Mouse (Mus musculus) CH12F3 (cell line): Measurements from ENCODE around the gene Rnf115.

Experiments
- in situ Hi-C: fragments of 300-500 bp; cut with MboI; formaldehyde crosslinking; loops from 2 replicates; pipeline ENCODE4 v1.14.3; 2020; ENCODE audit warnings: low sequenced_read_pairs

Gene Rnf115

GRCm38 (mm10) chr3:96772949-96773348 is 45.5 kb downstream of the Rnf115 start:
- in situ Hi-C loops: no loop called here

GRCm38 (mm10) chr3:96777120-96777519 is 49.7 kb downstream of the Rnf115 start:
- in situ Hi-C loops: no loop called here

DNA sequence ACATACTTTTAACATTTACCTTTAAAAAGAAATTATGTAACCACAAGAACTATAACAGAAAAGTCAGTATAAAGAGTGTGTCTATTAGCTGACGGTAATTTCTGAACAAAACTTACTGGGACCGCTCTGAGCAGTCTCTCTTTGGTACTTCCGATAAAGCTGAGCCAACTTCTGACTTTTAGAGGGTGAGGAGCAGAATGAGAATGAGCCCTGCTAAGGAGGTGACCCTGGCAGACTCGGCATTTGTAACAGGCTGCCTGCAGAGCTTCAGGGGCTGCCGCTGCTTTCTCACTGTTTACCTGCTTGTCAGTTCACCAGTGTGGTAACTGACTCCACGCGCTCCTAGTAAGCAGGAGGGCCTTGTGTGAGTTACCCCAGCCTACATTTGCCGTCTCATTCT is 54.8 kb downstream of the Rnf115 start:
- in situ Hi-C loops: no loop called here

DNA sequence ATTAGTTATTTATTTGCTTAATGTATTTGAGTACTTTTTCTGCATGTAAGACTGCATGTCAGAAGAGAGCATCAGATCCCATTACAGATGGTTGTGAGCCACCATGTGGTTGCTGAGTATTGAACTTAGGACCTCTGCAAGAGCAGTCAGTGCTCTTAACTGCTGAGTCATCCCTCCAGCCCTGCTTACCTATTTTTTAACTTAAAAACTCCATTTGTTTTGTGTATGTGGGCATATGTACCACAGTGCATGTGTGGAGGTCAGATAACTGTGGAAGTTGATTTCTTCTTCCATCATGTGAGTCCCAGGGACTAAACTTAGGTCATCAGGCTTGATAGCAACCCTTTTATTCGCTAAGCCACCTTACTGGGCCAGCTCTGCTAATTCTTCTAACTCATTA is 60.3 kb downstream of the Rnf115 start:
- in situ Hi-C loops: no loop called here

GRCm38 (mm10) chr3:96788506-96788905 is 61.0 kb downstream of the Rnf115 start:
- in situ Hi-C loops: no loop called here

- in situ Hi-C loops: no loop called here
Measured at GRCm38 (mm10) chr3:96800254-96800653, 72.8 kb downstream of the Rnf115 start.

- in situ Hi-C loops: no loop called here
Measured at GRCm38 (mm10) chr3:96802214-96802613, 74.8 kb downstream of the Rnf115 start.

DNA sequence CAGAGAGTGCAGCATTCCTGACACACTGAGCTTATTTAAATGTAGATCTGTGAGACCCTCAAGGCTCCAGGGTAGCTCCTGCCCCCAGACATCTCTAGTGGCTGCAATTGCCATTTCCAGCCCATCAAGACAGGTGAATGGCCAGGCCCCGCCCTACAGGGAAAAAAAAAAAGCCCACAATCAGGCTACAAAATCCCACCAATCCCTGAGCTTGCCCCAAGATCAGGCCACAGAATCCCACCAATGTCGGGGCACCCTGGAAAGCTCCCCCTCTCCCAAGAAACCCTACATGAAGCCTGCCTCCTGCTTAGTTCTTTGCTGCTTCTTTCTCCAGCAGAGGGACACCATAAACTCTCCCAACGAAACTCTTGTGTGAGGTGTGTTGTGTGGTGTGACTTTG is 80.7 kb downstream of the Rnf115 start:
- in situ Hi-C loops: no loop called here

GRCm38 (mm10) chr3:96808651-96809050 is 81.2 kb downstream of the Rnf115 start:
- in situ Hi-C loops: no loop called here

DNA sequence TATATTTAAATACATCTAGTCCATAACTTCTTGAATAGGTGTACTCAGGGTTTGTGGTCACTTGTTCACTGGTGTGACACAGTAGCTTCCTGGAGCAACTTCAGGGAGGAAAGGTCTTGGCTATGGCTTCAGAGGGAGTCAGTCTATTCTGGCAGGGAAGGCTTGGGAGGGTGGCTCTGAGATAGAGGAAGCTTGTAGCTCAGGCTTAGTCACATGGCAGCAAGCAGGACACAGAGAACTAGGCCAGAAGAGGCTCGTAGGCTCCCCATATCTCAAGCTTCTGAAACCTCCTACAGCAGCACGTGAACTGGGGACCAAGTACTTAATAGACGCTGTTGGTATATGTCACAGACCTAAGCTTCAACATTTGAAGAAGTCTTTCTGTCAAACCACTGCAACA is 83.8 kb downstream of the Rnf115 start:
- in situ Hi-C loops: no loop called here

DNA sequence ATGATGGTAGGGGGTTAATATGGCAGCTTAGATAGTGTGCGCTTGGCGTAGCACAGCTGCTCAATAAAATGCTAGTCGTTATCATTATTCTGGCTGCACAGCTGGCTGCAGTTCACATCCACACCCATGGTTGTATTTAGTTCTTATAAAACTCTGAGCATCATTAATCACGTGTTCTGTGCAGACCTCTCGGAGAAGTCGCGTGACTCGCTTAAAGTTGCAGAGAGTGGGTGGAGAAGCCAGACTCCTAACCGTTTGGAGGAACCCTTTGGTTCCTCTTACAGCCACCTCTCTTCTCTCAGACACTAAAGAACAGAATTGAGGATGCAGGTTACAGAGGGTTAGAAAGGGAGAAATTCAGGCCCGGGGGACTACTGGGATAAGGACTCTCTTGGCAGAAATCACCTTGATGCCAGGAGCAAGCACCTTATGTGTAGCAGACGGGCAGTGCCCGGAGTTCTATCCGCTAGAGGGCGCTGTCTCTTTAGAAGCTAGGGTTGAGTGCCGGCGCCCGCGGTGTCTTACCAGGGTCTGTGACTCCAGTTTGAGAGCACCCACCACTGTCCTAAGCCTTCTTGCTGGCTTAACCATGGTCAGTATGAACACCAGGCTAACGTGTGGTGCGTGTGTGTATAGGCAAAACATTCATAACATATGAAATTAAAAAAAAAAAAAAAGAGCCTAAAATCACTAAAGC is 85.1 kb downstream of the Rnf115 start:
- in situ Hi-C loops: no loop called here

DNA sequence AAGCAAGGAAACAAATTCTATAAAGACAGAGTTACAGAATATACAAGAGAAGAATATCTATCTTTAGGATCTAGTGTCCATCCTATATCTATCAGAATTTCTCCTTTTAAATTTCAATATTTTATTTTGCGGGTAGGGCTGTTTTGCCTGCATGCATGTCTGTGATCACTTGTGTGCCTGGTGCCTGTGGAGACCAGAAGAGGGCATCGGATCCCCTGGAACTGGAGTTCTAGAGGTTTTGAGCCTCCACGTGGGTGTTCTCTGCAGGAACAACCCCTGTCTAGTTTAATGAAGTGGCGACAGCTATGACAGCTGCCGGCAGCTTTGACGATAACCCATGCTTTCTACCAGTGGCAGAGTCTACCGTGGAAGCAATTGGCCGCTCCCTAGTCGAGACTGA is 85.6 kb downstream of the Rnf115 start:
- in situ Hi-C loops: no loop called here

- in situ Hi-C loops: no loop called here
Measured at GRCm38 (mm10) chr3:96813591-96814244, 86.3 kb downstream of the Rnf115 start.

- in situ Hi-C loops: no loop called here
Measured at GRCm38 (mm10) chr3:96814342-96814741, 86.9 kb downstream of the Rnf115 start.

GRCm38 (mm10) chr3:96820116-96820915 is 92.9 kb downstream of the Rnf115 start:
- in situ Hi-C loops: no loop called here

- in situ Hi-C loops: no loop called here
Measured at GRCm38 (mm10) chr3:96821581-96821980, 94.1 kb downstream of the Rnf115 start.

DNA sequence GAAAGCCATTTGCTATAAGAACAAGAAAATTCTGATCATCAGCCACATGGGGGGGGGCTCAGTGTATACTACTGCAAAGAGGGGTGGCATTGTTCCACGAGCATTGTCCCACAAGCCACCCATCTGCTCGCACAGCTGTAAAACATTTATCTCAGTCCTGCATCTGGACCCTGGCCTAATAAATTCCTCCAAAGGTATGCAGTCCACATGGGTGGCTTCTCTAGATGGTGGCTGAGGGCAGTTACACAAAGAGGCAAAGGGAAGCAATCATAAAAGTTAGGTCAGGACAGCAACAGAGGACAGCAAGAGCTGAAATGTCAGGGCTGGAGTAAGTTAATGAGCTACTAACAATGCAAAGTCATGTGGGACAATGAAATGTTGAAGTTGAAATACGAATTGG is 96.2 kb downstream of the Rnf115 start:
- in situ Hi-C loops: no loop called here

DNA sequence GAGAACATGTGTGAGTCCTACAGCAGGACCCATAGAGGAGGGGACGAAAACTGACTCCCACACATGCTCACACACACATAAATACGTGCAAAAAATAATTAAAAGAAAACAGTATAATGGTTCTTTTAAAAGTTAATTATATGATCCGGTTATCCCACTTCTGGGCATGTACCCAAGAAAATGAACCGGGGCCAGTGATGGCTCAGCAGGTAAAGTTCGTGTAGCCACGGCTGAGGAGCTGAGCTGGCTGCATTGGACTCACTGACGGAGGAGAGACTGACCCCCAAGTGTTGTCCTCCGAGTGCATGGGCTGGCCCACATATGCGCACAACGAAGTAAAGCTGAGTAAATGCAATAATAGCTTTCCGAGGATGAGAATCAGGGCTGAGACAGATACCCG is 97.2 kb downstream of the Rnf115 start:
- in situ Hi-C loops: no loop called here

DNA sequence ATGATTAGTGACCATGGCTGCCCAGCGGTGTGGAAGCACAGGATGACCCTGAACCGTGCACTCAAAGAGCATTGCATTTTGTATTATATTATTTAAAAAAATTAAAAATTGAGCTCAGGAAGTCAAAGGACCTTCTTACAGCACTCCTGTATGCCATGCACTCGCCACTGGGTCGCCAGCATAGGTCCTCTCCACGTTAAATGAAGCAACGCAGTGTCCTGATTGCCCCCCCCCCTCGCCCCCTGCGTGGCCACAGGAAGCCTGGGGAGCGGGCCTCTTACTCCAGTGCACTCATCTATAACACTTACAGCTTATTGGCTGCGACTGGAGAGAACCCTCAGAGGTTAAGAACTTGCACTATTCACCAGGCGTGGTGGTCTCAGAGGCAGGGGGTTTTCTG is 97.8 kb downstream of the Rnf115 start:
- in situ Hi-C loops: no loop called here

- in situ Hi-C loops: no loop called here
Measured at GRCm38 (mm10) chr3:96828308-96828864, 100.9 kb downstream of the Rnf115 start.

GRCm38 (mm10) chr3:96828984-96829383 is 101.5 kb downstream of the Rnf115 start, which contains the start of the genes Pdzk1 and Cd160:
Gene Pdzk1 (plus strand): TSS chr3:96829284.
Gene Cd160 (minus strand): TSS chr3:96829351.
- in situ Hi-C loops: no loop called here
